In the genomic region with DNA sequence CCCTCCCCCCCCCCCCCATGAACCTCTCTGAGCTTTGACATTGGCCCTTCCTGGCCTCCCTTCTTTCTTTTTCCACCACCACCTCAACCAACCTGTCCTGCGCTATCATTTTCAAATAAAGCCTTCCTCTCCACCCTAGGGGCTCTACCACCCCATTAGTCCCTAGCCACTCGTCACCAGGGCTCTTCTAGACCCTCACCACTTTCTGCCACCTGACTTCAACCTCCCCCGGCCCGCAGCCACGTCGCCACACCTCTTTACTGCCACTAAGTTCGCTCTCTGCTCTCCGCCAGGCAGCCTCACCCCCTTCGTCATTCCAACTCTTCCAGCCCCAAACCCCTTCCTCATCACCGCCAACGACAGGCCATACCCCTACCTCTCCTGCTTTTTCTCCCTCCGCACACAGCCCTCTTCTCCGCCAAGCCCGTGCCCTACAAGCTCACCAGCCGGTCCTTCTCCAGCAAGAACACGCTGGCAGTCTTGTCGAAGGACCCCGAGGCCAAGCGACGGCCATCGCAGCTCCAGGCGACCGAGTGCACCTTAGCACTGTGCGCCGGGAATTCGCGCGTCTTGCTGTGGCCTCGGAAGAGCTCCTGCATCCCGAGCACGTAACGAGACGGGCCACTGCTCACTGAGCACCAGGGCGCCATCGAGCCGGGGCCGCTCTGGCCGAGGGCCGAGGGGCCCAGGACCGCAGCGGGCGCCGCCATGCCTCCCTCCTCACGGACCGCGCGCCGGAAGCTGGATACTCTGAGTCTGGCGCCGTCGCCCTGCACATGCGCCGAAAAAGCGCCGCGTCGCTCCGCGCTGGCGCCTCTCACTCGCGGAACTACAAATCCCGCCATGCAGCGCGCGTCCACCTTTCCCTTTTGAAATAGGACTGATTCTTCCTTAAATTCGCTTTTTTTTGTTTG, we compare ENCODE assay signal across 8 mouse cellular contexts. TPM values are rescaled to one million over a fixed set of nuclear protein-coding genes. Genes with fewer than 3 reads are reported as not detected.
A peak's percentile ranks its signal among the peaks of the same experiment; 100 is the strongest.
DNase-seq lines count a peak whose midpoint lies in the region; ATAC-seq lines count a peak whose summit lies in the region.

A gene (minus strand): TSS at position 752 of the 914 bp plus-strand sequence.

- peaks cover 3% of the 10 kb centered on the region for H3K4me1 ChIP-seq in hindbrain, embryonic 11.5 days (replicated peaks; ENCODE audit: control insufficient read depth, insufficient read depth, low read length)

- H3K36me3 ChIP-seq in hindbrain, embryonic 11.5 days (ENCODE audit: control insufficient read depth, insufficient read depth, low read length) = peaks cover 31% of the 10 kb centered on the region

- no peaks in the 10 kb centered on the region for H3K9me3 ChIP-seq in hindbrain, embryonic 11.5 days (ENCODE audit: control insufficient read depth, low read length)

- H3K4me3 ChIP-seq in hindbrain, embryonic 11.5 days (ENCODE audit: low read depth, low read length) = peak within 1 kb of the TSS; percentile 95

- peak; percentile 92 for DNase-seq in MN1 (ENCODE audit: low spot score)
- peak; percentile 86 for DNase-seq in cerebellum, adult 9-10 months
- DNase-seq in frontal cortex, adult 2 months (ENCODE audit: extremely low spot score in 1 of 2, low spot score in 1 of 2) = peak; percentile 73 to 94
- peak; percentile 94 for DNase-seq in hindbrain, embryonic 11.5 days (ENCODE audit: low spot score)
- peak; percentile 83 to 90 for DNase-seq in layer of hippocampus, postnatal 10 days (ENCODE audit: low spot score in 2 of 2)
- DNase-seq in lung, postnatal 10 days = peak; percentile 92
- DNase-seq in ovary, postnatal 36 days (ENCODE audit: low spot score) = peak; percentile 89
- DNase-seq in thymus, postnatal 25 days = peak; percentile 89

- H3K27me3 ChIP-seq in hindbrain, embryonic 11.5 days (ENCODE audit: control insufficient read depth, insufficient read depth, low read length) = no peaks in the 10 kb centered on the region

- whole genome bisulfite sequencing in hindbrain, embryonic 11.5 days = under 1% methylated on average over 67 of the region's 67 CpGs

- peak; percentile 97 for ATAC-seq in hindbrain, embryonic 11.5 days (ENCODE audit: low FRiP score)

- peak within 1 kb of the TSS; percentile 89 for H3K9ac ChIP-seq in hindbrain, embryonic 11.5 days (ENCODE audit: low read depth, low read length)

- peak within 1 kb of the TSS; percentile 76 for H3K4me2 ChIP-seq in hindbrain, embryonic 11.5 days (replicated peaks; ENCODE audit: low read depth, low read length)

- H3K27ac ChIP-seq in hindbrain, embryonic 11.5 days (ENCODE audit: low read depth, low read length) = peak within 1 kb of the TSS; percentile 13; the same call in 1 of the 2 replicates

RNA-seq across cellular contexts. Expression of the gene that starts here (rescaled TPM):
- polyA plus RNA-seq in frontal cortex, adult 2 months (2012; rRNA removed) = 24.4 and 25.0 TPM in 2 replicates
- 142 and 143 TPM in 2 replicates for polyA plus RNA-seq in hindbrain, embryonic 11.5 days (2014; fragmentation: Nextera tagmentation; extraction: Ambion mirVana)
- total RNA-seq in layer of hippocampus, postnatal 10 days (2021) = 10 to 100 TPM; 44.7 TPM

Comparison
In these comparisons a context has a peak if more than half of its experiments do, and no peak if none do; other contexts are left out.
1. Peak in every context shown above with its lines: DNase-seq, ATAC-seq, H3K4me3 ChIP-seq and H3K27ac ChIP-seq.